Mouse (Mus musculus) CD8-positive naive resting alpha-beta T cell, adult 2 months (primary cell): ENCODE measurements around the gene St8sia2.
"Not testable (repeated sequence)": the region's sequence is repeated elsewhere in the genome, so short reads cannot be mapped to it uniquely, and the experiment has no call there.

Source experiments
- DNase-seq, 2 experiments: peaks; one replicate each; pipeline ENCODE4 v3.0.0; 2022; ENCODE audit warnings: low read depth in 2 of 2, low spot score in 2 of 2

St8sia2 gene

GRCm38 (mm10) chr7:73989366-73989765 lies 24.1 kb downstream of the St8sia2 start:
- no peak for DNase-seq

- DNase-seq, result not testable (repeated sequence)
These were observed 41.3 kb downstream of the St8sia2 start for GRCm38 (mm10) chr7:73972157-73972556.

GRCm38 (mm10) chr7:73965164-73965563 lies 48.3 kb downstream of the St8sia2 start:
- DNase-seq, result no peak

- no peak for DNase-seq
These were observed 51.1 kb downstream of the St8sia2 start for GRCm38 (mm10) chr7:73962431-73962830.

GRCm38 (mm10) chr7:73954441-73954840 lies 59.0 kb downstream of the St8sia2 start:
- DNase-seq, result no peak

- no peak for DNase-seq
These were observed 60.4 kb downstream of the St8sia2 start for GRCm38 (mm10) chr7:73953131-73953530.

- DNase-seq, result no peak
These were observed 71.8 kb downstream of the St8sia2 start for GRCm38 (mm10) chr7:73941640-73942039.

- DNase-seq, result no peak
These were observed 74.3 kb downstream of the St8sia2 start for GRCm38 (mm10) chr7:73939236-73939635.

- no peak for DNase-seq
These were observed 75.3 kb downstream of the St8sia2 start for GRCm38 (mm10) chr7:73938046-73938810.

- DNase-seq, result no peak
These were observed 77.4 kb downstream of the St8sia2 start for GRCm38 (mm10) chr7:73936119-73936518.

- DNase-seq, result no peak
These were observed 77.8 kb downstream of the St8sia2 start for GRCm38 (mm10) chr7:73935703-73936102.

- no peak for DNase-seq
These were observed 80.5 kb downstream of the St8sia2 start for GRCm38 (mm10) chr7:73933036-73933435.

GRCm38 (mm10) chr7:73920921-73921485 lies 92.5 kb downstream of the St8sia2 start:
- no peak for DNase-seq

- DNase-seq, result no peak
These were observed 95.7 kb downstream of the St8sia2 start for GRCm38 (mm10) chr7:73917633-73918311.

GRCm38 (mm10) chr7:73911899-73912298 lies 101.6 kb downstream of the St8sia2 start:
- DNase-seq, result no peak

- no peak for DNase-seq
These were observed 102.6 kb downstream of the St8sia2 start for GRCm38 (mm10) chr7:73910843-73911242.

- DNase-seq, result no peak
These were observed 103.9 kb downstream of the St8sia2 start for GRCm38 (mm10) chr7:73909432-73910205.

GRCm38 (mm10) chr7:73894506-73894905 lies 119.0 kb downstream of the St8sia2 start:
- DNase-seq, result no peak

GRCm38 (mm10) chr7:73891830-73892229 lies 121.7 kb downstream of the St8sia2 start:
- no peak for DNase-seq

GRCm38 (mm10) chr7:73890891-73891610 lies 122.4 kb downstream of the St8sia2 start:
- no peak for DNase-seq

GRCm38 (mm10) chr7:73890466-73890865 lies 123.0 kb downstream of the St8sia2 start:
- DNase-seq, result no peak
